ENCODE assay signal across 15 mouse cellular contexts in genomic region chr4:46862677-46863076, GRCm38 (mm10).
A peak's percentile ranks its signal among the peaks of the same experiment; 100 is the strongest.
DNase-seq lines count a peak whose midpoint lies in the region; ATAC-seq lines count a peak whose summit lies in the region.
"Had no signal": no experiment of that assay in that cellular context is flagged by ENCODE, and none has a peak within 500 bp of the region (broad histone marks: within the 10 kb centered on the region; RNA-seq: fewer than 3 reads in every experiment).

No protein-coding gene starts in this region.

- H3K9ac ChIP-seq in liver, embryonic 11.5 days (ENCODE audit: low read depth, low read length), result no peak overlapping the region
- no peak overlapping the region for H3K9ac ChIP-seq in liver, embryonic 16.5 days (ENCODE audit: low read depth, low read length)
- no peak overlapping the region for H3K9ac ChIP-seq in forebrain, embryonic 15.5 days (replicated peaks)
- H3K9ac ChIP-seq: embryonic facial prominence, embryonic 12.5 days had no signal

- no peaks in the 10 kb centered on the region for H3K9me3 ChIP-seq in liver, embryonic 11.5 days (ENCODE audit: control insufficient read depth, low read length)
- no peaks in the 10 kb centered on the region for H3K9me3 ChIP-seq in liver, embryonic 16.5 days (replicated peaks; ENCODE audit: control insufficient read depth, low read length)
- H3K9me3 ChIP-seq in forebrain, embryonic 15.5 days, result no peaks in the 10 kb centered on the region
- H3K9me3 ChIP-seq: embryonic facial prominence, embryonic 12.5 days; heart, embryonic 10.5 days had no signal

- no peak for DNase-seq in liver, embryonic 11.5 days (ENCODE audit: low spot score)
- DNase-seq in liver, result no peak
- no peak for DNase-seq in layer of hippocampus, postnatal 14 days (ENCODE audit: low spot score in 2 of 2)
- DNase-seq: adrenal gland, adult 2 months; adrenal gland, postnatal 25 days; cerebellum, adult 2 months; gastrocnemius, postnatal 10 days; heart, adult 18-20 months; heart, postnatal 14 days had no signal

- WGBS in liver, embryonic 11.5 days, result 50% methylated on average over 4 of the region's 4 CpGs
- WGBS in liver, embryonic 16.5 days (ENCODE audit: insufficient replicate concordance), result 26% methylated on average over 4 of the region's 4 CpGs
- 85% methylated on average over 4 of the region's 4 CpGs for WGBS in forebrain, embryonic 15.5 days

- peak; percentile 67 for ATAC-seq in liver, embryonic 11.5 days (replicated peaks; ENCODE audit: low FRiP score)
- ATAC-seq in common myeloid progenitor, adult 5-6 weeks (replicated peaks; ENCODE audit: low read depth, poor library complexity, severe bottlenecking), result peak; percentile 51; the same call in 1 of the 2 replicates
- ATAC-seq in liver, embryonic 16.5 days (ENCODE audit: low read depth), result peak; percentile 63
- no peak for ATAC-seq in forebrain, embryonic 15.5 days (replicated peaks)
- ATAC-seq: hindbrain, postnatal 0 days had no signal

- no peaks in the 10 kb centered on the region for H3K36me3 ChIP-seq in liver, embryonic 11.5 days (ENCODE audit: control insufficient read depth, insufficient read depth, low read length)
- H3K36me3 ChIP-seq in liver, embryonic 16.5 days (ENCODE audit: control insufficient read depth, insufficient read depth), result no peaks in the 10 kb centered on the region
- no peaks in the 10 kb centered on the region for H3K36me3 ChIP-seq in forebrain, embryonic 15.5 days
- H3K36me3 ChIP-seq: embryonic facial prominence, embryonic 12.5 days; heart, embryonic 10.5 days had no signal

- 0 out of 2 replicates have a peak, but pooled peaks cover 7% of the 10 kb centered on the region for H3K4me1 ChIP-seq in liver, embryonic 11.5 days (replicated peaks; ENCODE audit: control insufficient read depth, insufficient read depth, low read length)
- peaks cover 6% of the 10 kb centered on the region; the same call in 1 of the 2 replicates for H3K4me1 ChIP-seq in liver, embryonic 16.5 days (ENCODE audit: control insufficient read depth, low read depth, low read length)
- peaks cover 9% of the 10 kb centered on the region for H3K4me1 ChIP-seq in forebrain, embryonic 15.5 days
- H3K4me1 ChIP-seq: embryonic facial prominence, embryonic 12.5 days had no signal

- no peaks in the 10 kb centered on the region for H3K27me3 ChIP-seq in liver, embryonic 11.5 days (replicated peaks; ENCODE audit: control insufficient read depth, insufficient read depth, low read length)
- peaks cover 9% of the 10 kb centered on the region for H3K27me3 ChIP-seq in liver, embryonic 16.5 days (ENCODE audit: control insufficient read depth, insufficient read depth, low read depth, low read length)
- H3K27me3 ChIP-seq in forebrain, embryonic 15.5 days, result peaks cover 10% of the 10 kb centered on the region
- H3K27me3 ChIP-seq: embryonic facial prominence, embryonic 12.5 days had no signal

- H3K4me2 ChIP-seq in liver, embryonic 11.5 days, result peak overlapping the region; percentile 26; the same call in 1 of the 2 replicates
- no peak overlapping the region for H3K4me2 ChIP-seq in liver, embryonic 16.5 days (ENCODE audit: low read depth, low read length)
- no peak overlapping the region for H3K4me2 ChIP-seq in forebrain, embryonic 15.5 days (replicated peaks)
- H3K4me2 ChIP-seq: embryonic facial prominence, embryonic 12.5 days had no signal

- H3K4me3 ChIP-seq in liver, embryonic 11.5 days (ENCODE audit: low read depth, low read length), result no peak overlapping the region
- H3K4me3 ChIP-seq in liver, embryonic 16.5 days (ENCODE audit: low read depth, low read length), result no peak overlapping the region
- H3K4me3 ChIP-seq in forebrain, embryonic 15.5 days, result no peak overlapping the region
- H3K4me3 ChIP-seq: embryonic facial prominence, embryonic 12.5 days; heart, embryonic 10.5 days had no signal

- no peak overlapping the region for H3K27ac ChIP-seq in liver, embryonic 11.5 days (ENCODE audit: low read depth, low read length)
- H3K27ac ChIP-seq in liver, embryonic 16.5 days (ENCODE audit: low read length), result no peak overlapping the region
- H3K27ac ChIP-seq in forebrain, embryonic 15.5 days (replicated peaks), result no peak overlapping the region
- H3K27ac ChIP-seq: embryonic facial prominence, embryonic 12.5 days; heart, embryonic 10.5 days; hindbrain, postnatal 0 days had no signal
